Mouse (Mus musculus) cerebellum, adult 2 months (tissue): Measurements from ENCODE around the gene Lrmda.

Experiments
- CTCF ChIP-seq: fragments of 200-500 bp; IDR thresholded peaks from 2 replicates; pipeline ENCODE4 v1.5.1; 2011; ENCODE audit warnings: low read depth, mild to moderate bottlenecking, control low read depth, low read length, moderate library complexity, borderline replicate concordance; ENCODE audit not compliant: insufficient read depth
- POLR2A ChIP-seq: fragments of 200-500 bp; IDR thresholded peaks from 2 replicates; pipeline ENCODE4 v1.6.1; 2011; ENCODE audit warnings: low read length, control low read depth, borderline replicate concordance; ENCODE audit not compliant: insufficient read depth

GRCm38 (mm10) chr14:22256274-22256673, 236.8 kb downstream of the Lrmda start:
- no peak for TF ChIP-seq CTCF
- no peak for TF ChIP-seq POLR2A
